Comparison of ENCODE assay signal across 9 mouse cellular contexts in the genomic region with DNA sequence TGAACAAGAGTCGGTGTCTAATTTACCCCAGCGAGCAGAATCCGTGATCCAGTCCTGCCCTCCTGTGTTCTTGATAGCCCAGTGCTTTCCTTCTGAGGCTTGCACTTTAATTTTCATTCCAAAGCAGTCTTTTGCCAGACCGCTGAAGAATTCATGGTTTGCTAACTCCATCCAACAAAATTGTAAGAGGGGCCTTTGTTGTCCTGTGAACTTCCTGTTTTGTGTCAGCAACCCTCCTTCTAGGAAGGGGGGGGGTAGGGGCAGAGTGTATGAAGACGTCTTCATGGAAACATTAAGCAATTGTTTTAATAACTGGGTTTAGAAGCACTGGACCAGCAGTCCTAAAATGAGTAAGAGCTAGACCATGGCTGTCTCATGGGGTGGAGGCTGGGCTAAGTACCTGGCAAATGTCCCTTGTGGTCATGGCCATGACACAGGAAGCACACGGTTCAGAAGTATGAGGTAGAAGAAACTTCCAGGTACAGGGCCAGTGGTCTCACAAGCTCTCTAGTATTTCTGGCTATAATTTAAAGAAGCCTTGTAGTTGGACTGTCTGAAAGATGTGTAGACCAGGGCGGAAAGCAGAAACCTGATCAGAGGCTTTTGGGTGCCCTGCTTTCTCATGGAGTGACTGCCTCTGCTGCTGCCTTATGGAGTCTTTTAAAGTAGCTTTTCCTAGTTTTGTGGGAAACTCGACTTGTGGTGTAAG. TPM values are rescaled to one million over a fixed set of nuclear protein-coding genes. Genes with fewer than 3 reads are reported as not detected.
DNase-seq lines count a peak whose midpoint lies in the region; ATAC-seq and TF ChIP-seq lines count a peak whose summit lies in the region.
"Had no signal": no experiment of that assay in that cellular context is flagged by ENCODE, and none has a peak within 500 bp of the region (broad histone marks: within the 10 kb centered on the region; RNA-seq: fewer than 3 reads in every experiment).

No protein-coding gene starts in this region.

- ATAC-seq in liver, postnatal 0 days = no peak
- ATAC-seq in embryonic facial prominence, embryonic 14.5 days (ENCODE audit: low read depth) = 0 out of 2 replicates have a peak, but pooled peaks have one; percentile 44
- no peak for ATAC-seq in neural tube, embryonic 13.5 days (ENCODE audit: low read depth)
- no peak for ATAC-seq in CD4-positive, CD25-positive, alpha-beta regulatory T cell, adult 4 months

- H3K9me3 ChIP-seq in liver, postnatal 0 days (ENCODE audit: low read length) = no peaks in the 10 kb centered on the region
- H3K9me3 ChIP-seq in embryonic facial prominence, embryonic 14.5 days (ENCODE audit: control insufficient read depth, low read length) = no peaks in the 10 kb centered on the region
- no peaks in the 10 kb centered on the region for H3K9me3 ChIP-seq in neural tube, embryonic 13.5 days

- no peaks in the 10 kb centered on the region for H3K27me3 ChIP-seq in liver, adult 2 months (ENCODE audit: control insufficient read depth, insufficient read depth, low read length)
- no peaks in the 10 kb centered on the region for H3K27me3 ChIP-seq in liver, postnatal 0 days (ENCODE audit: insufficient read depth, low read length)
- no peaks in the 10 kb centered on the region for H3K27me3 ChIP-seq in embryonic facial prominence, embryonic 14.5 days (replicated peaks; ENCODE audit: control insufficient read depth, insufficient read depth, low read length)
- no peaks in the 10 kb centered on the region for H3K27me3 ChIP-seq in neural tube, embryonic 13.5 days

- peaks cover 5% of the 10 kb centered on the region for H3K4me1 ChIP-seq in liver, adult 2 months (ENCODE audit: control insufficient read depth, insufficient read depth, low read length)
- peaks cover 15% of the 10 kb centered on the region for H3K4me1 ChIP-seq in liver, postnatal 0 days (ENCODE audit: insufficient read depth)
- H3K4me1 ChIP-seq in embryonic facial prominence, embryonic 14.5 days (ENCODE audit: control insufficient read depth, insufficient read depth, low read length) = peaks cover 12% of the 10 kb centered on the region
- peaks cover 27% of the 10 kb centered on the region for H3K4me1 ChIP-seq in neural tube, embryonic 13.5 days (replicated peaks)

- no peak for TF ChIP-seq CTCF in liver, adult 2 months (IDR thresholded peaks at IDR 0.05; ENCODE audit: low read depth, low read length)
- no peak; the same call in 1 of the 2 replicates for TF ChIP-seq CTCF in liver, postnatal 0 days (IDR thresholded peaks at IDR 0.05; ENCODE audit: low read depth)

- no peak overlapping the region for H3K4me3 ChIP-seq in liver, adult 2 months (ENCODE audit: insufficient read depth, low read depth, low read length)
- no peak overlapping the region for H3K4me3 ChIP-seq in liver, postnatal 0 days (ENCODE audit: low read depth, low read length)
- no peak overlapping the region for H3K4me3 ChIP-seq in embryonic facial prominence, embryonic 14.5 days (ENCODE audit: low read depth, low read length)
- no peak overlapping the region for H3K4me3 ChIP-seq in neural tube, embryonic 13.5 days

- TF ChIP-seq EP300 in liver, postnatal 0 days (IDR thresholded peaks at IDR 0.05; ENCODE audit: low read depth) = no peak

- no peak overlapping the region for H3K4me2 ChIP-seq in liver, postnatal 0 days (ENCODE audit: low read depth, low read length)
- 0 out of 2 replicates have a peak overlapping the region, but pooled peaks have one; percentile 13 for H3K4me2 ChIP-seq in embryonic facial prominence, embryonic 14.5 days (ENCODE audit: low read depth, low read length)
- no peak overlapping the region for H3K4me2 ChIP-seq in neural tube, embryonic 13.5 days

- TF ChIP-seq POLR2A in liver, adult 2 months (IDR thresholded peaks at IDR 0.05; ENCODE audit: extremely low read depth, insufficient read depth, low read length) = no peak

- WGBS in liver, adult 2 months = 63% methylated on average over 8 of the region's 8 CpGs
- WGBS in liver, postnatal 0 days (ENCODE audit: insufficient replicate concordance) = 61% methylated on average over 8 of the region's 8 CpGs
- WGBS in embryonic facial prominence, embryonic 14.5 days = 43% methylated on average over 8 of the region's 8 CpGs
- WGBS in neural tube, embryonic 13.5 days = 66% methylated on average over 8 of the region's 8 CpGs

- DNase-seq in liver, adult 2 months (ENCODE audit: extremely low read depth, low read depth, low spot score) = no peak
- no peak for DNase-seq in liver, postnatal 0 days
- peak; percentile 68 for DNase-seq in embryonic facial prominence, embryonic 14.5 days (ENCODE audit: low spot score)
- DNase-seq in kidney, postnatal 10 days = peak; percentile 58
- DNase-seq in spleen, postnatal 36 days (ENCODE audit: low spot score in 2 of 2) = no peak
- no peak for DNase-seq in right cerebral cortex, postnatal 14 days

- peaks cover 5% of the 10 kb centered on the region; the same call in 1 of the 2 replicates for H3K36me3 ChIP-seq in liver, adult 2 months (ENCODE audit: control insufficient read depth, insufficient read depth, low read length)
- peaks cover 8% of the 10 kb centered on the region; the same call in 1 of the 2 replicates for H3K36me3 ChIP-seq in liver, postnatal 0 days (replicated peaks; ENCODE audit: insufficient read depth, low read length)
- 0 out of 2 replicates have a peak, but pooled peaks cover 5% of the 10 kb centered on the region for H3K36me3 ChIP-seq in embryonic facial prominence, embryonic 14.5 days (ENCODE audit: control insufficient read depth, insufficient read depth, low read length)
- H3K36me3 ChIP-seq in neural tube, embryonic 13.5 days = peaks cover 12% of the 10 kb centered on the region

- peak overlapping the region; percentile 18 for H3K27ac ChIP-seq in liver, adult 2 months (replicated peaks; ENCODE audit: insufficient read depth, low read depth, low read length)
- no peak overlapping the region for H3K27ac ChIP-seq in liver, postnatal 0 days (ENCODE audit: low read depth)
- no peak overlapping the region; the same call in 1 of the 2 replicates for H3K27ac ChIP-seq in embryonic facial prominence, embryonic 14.5 days (replicated peaks; ENCODE audit: low read depth, low read length)
- 0 out of 2 replicates have a peak overlapping the region, but pooled peaks have one; percentile 18 for H3K27ac ChIP-seq in neural tube, embryonic 13.5 days (replicated peaks)

- H3K9ac ChIP-seq in liver, adult 2 months (ENCODE audit: low read depth, low read length) = no peak overlapping the region
- no peak overlapping the region for H3K9ac ChIP-seq in liver, postnatal 0 days (replicated peaks)
- H3K9ac ChIP-seq in embryonic facial prominence, embryonic 14.5 days (ENCODE audit: low read depth, low read length) = no peak overlapping the region
- 0 out of 2 replicates have a peak overlapping the region, but pooled peaks have one; percentile 38 for H3K9ac ChIP-seq in neural tube, embryonic 13.5 days

- H3K79me2 ChIP-seq in liver, adult 2 months (ENCODE audit: control insufficient read depth, insufficient read depth, low read length) = peaks cover 5% of the 10 kb centered on the region; the same call in 1 of the 2 replicates

RNA-seq across cellular contexts. Expression of a gene that starts 41.6 kb away (rescaled TPM):
- total RNA-seq in liver, adult 2 months (2014; rRNA removed) = 2.0 and 2.7 TPM in 2 replicates
- polyA plus RNA-seq in liver, adult 2 months (2012; rRNA removed) = 3.6 and 5.1 TPM in 2 replicates
- 3.5 and 4.5 TPM in 2 replicates for polyA plus RNA-seq in liver, postnatal 0 days (2015; fragmentation: Nextera tagmentation; extraction: Ambion mirVana)
- polyA plus RNA-seq in embryonic facial prominence, embryonic 14.5 days (2014; fragmentation: Nextera tagmentation; extraction: Ambion mirVana) = 17.7 and 18.8 TPM in 2 replicates
- polyA plus RNA-seq in neural tube, embryonic 13.5 days (2015; fragmentation: Nextera tagmentation; extraction: Ambion mirVana) = 23.5 and 28.4 TPM in 2 replicates
- polyA plus RNA-seq in CD4-positive, CD25-positive, alpha-beta regulatory T cell, adult 4 months (2017; shearing (Covaris generic)) = 10 to 100 TPM; 18.9 to 19.9 TPM

RNA-seq across cellular contexts. Expression of a gene that starts 52.9 kb away (rescaled TPM):
- total RNA-seq in liver, adult 2 months (2014; rRNA removed) = not detected in 2 replicates
- polyA plus RNA-seq in liver, adult 2 months (2012; rRNA removed) = not detected in 2 replicates
- polyA plus RNA-seq in liver, postnatal 0 days (2015; fragmentation: Nextera tagmentation; extraction: Ambion mirVana) = not detected in 2 replicates
- polyA plus RNA-seq in embryonic facial prominence, embryonic 14.5 days (2014; fragmentation: Nextera tagmentation; extraction: Ambion mirVana) = 0.20 and 0.61 TPM in 2 replicates
- polyA plus RNA-seq in neural tube, embryonic 13.5 days (2015; fragmentation: Nextera tagmentation; extraction: Ambion mirVana) = 0.10 TPM in 1 of 2 replicates, not detected in the other
- polyA plus RNA-seq in CD4-positive, CD25-positive, alpha-beta regulatory T cell, adult 4 months (2017; shearing (Covaris generic)) = not detected

RNA-seq across cellular contexts. Expression of a gene that starts 53.1 kb away (rescaled TPM):
- not detected in 2 replicates for total RNA-seq in liver, adult 2 months (2014; rRNA removed)
- not detected in 2 replicates for polyA plus RNA-seq in liver, adult 2 months (2012; rRNA removed)
- polyA plus RNA-seq in liver, postnatal 0 days (2015; fragmentation: Nextera tagmentation; extraction: Ambion mirVana) = not detected in 2 replicates
- not detected in 2 replicates for polyA plus RNA-seq in embryonic facial prominence, embryonic 14.5 days (2014; fragmentation: Nextera tagmentation; extraction: Ambion mirVana)
- polyA plus RNA-seq in neural tube, embryonic 13.5 days (2015; fragmentation: Nextera tagmentation; extraction: Ambion mirVana) = not detected in 2 replicates
- polyA plus RNA-seq in CD4-positive, CD25-positive, alpha-beta regulatory T cell, adult 4 months (2017; shearing (Covaris generic)) = not detected
- polyA plus RNA-seq: forebrain, embryonic 16.5 days had no signal

Comparison
In these comparisons a context has a peak if more than half of its experiments do, and no peak if none do; other contexts are left out.
1. H3K27ac ChIP-seq: peak in liver, adult 2 months (single experiment) and neural tube, embryonic 13.5 days (single experiment); none in liver, postnatal 0 days (single experiment) and embryonic facial prominence, embryonic 14.5 days (single experiment).
2. DNase-seq: peak in embryonic facial prominence, embryonic 14.5 days (single experiment) and kidney, postnatal 10 days (single experiment); none in liver, adult 2 months (single experiment), liver, postnatal 0 days (single experiment), spleen, postnatal 36 days (0 of 2) and right cerebral cortex, postnatal 14 days (single experiment).